9 mouse cellular contexts compared by ENCODE assay signal in the genomic region with DNA sequence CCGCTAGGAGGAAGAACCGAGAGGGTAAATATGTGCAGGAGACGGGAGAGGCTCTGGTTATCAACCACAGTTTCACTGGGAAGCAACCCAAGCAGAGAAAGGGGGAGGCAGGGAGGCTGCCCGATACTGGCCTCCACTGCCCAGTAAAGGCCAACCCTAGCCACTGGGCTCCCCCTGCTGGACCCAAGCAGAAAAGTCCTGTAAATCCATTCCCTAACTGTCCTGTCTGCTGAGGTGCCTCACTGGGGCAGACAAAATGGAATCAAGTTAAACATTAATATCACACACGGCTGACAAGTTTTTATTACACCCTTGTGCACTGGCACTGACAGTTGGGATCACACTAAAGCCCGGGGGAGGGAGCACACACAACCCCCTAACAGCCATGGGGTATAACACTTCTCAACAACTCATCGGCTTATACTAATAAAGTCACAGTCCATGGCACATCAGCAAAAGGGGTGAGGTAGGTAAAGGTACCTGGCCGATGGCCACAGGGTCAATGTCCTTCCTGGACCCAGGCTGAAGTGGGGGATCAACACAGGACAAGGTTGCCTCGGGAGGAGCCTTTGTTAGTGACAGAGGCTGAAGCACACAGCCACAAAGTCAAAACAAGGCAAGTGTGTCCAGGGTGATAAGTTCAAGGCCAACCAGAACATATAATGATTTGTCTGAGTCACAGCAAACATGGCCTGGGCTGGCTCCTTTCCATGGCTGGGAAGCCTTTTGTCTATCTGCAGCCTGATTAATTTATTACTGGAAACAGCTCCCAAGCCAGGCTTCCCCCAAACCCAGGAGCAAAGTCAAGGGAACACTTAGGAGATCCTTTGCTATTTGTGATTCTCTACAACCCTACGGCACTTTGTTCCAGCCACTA. TPM values are rescaled to one million over a fixed set of nuclear protein-coding genes. Genes with fewer than 3 reads are reported as not detected.
DNase-seq lines count a peak whose midpoint lies in the region; ATAC-seq and TF ChIP-seq lines count a peak whose summit lies in the region.
"Had no signal": no experiment of that assay in that cellular context is flagged by ENCODE, and none has a peak within 500 bp of the region (broad histone marks: within the 10 kb centered on the region; RNA-seq: fewer than 3 reads in every experiment).

No protein-coding gene starts in this region.

- intact Hi-C loops in heart, postnatal 36 days (cut with DNase I), result loop anchor here (1.0 kb wide), 1 partner anchor 20 kb away; no protein-coding TSS in a partner anchor

- H3K27ac ChIP-seq in forebrain, embryonic 11.5 days (ENCODE audit: low read depth, low read length), result no peak overlapping the region
- H3K27ac ChIP-seq in forebrain, embryonic 13.5 days, result no peak overlapping the region
- no peak overlapping the region; the same call in 1 of the 2 replicates for H3K27ac ChIP-seq in embryonic facial prominence, embryonic 10.5 days (replicated peaks)
- peak overlapping the region; percentile 100 for H3K27ac ChIP-seq in liver, embryonic 14.5 days
- H3K27ac ChIP-seq: limb, embryonic 12.5 days had no signal

- WGBS in forebrain, embryonic 11.5 days, result 65% methylated on average over 10 of the region's 10 CpGs
- 56% methylated on average over 10 of the region's 10 CpGs for WGBS in forebrain, embryonic 13.5 days
- 57% methylated on average over 10 of the region's 10 CpGs for WGBS in embryonic facial prominence, embryonic 10.5 days
- 49% methylated on average over 10 of the region's 10 CpGs for WGBS in liver, embryonic 14.5 days (ENCODE audit: insufficient replicate concordance)

- H3K27me3 ChIP-seq in forebrain, embryonic 11.5 days (ENCODE audit: control insufficient read depth, insufficient read depth, low read length), result no peaks in the 10 kb centered on the region
- H3K27me3 ChIP-seq in forebrain, embryonic 13.5 days, result peaks cover 4% of the 10 kb centered on the region; the same call in 1 of the 2 replicates
- no peaks in the 10 kb centered on the region for H3K27me3 ChIP-seq in G1E (ENCODE audit: insufficient read depth, low read length)
- H3K27me3 ChIP-seq in embryonic facial prominence, embryonic 10.5 days (replicated peaks; ENCODE audit: low read depth, poor library complexity, severe bottlenecking), result no peaks in the 10 kb centered on the region; the same call in 1 of the 2 replicates
- no peaks in the 10 kb centered on the region for H3K27me3 ChIP-seq in liver, embryonic 14.5 days (ENCODE audit: control insufficient read depth, insufficient read depth, low read length)

- peak; percentile 35; the same call in 1 of the 2 replicates for TF ChIP-seq EP300 in liver, embryonic 14.5 days (IDR thresholded peaks at IDR 0.05; ENCODE audit: low read depth)

- peak; percentile 44; the same call in 1 of the 2 replicates for TF ChIP-seq CTCF in G1E (IDR thresholded peaks at IDR 0.05; ENCODE audit: low read depth, low read length)
- peak; percentile 94 for TF ChIP-seq CTCF in liver, embryonic 14.5 days (IDR thresholded peaks at IDR 0.05; ENCODE audit: low read depth)

- no peaks in the 10 kb centered on the region for H3K4me1 ChIP-seq in forebrain, embryonic 11.5 days (replicated peaks; ENCODE audit: control insufficient read depth, insufficient read depth, low read length)
- H3K4me1 ChIP-seq in forebrain, embryonic 13.5 days, result no peaks in the 10 kb centered on the region
- peaks cover 94% of the 10 kb centered on the region for H3K4me1 ChIP-seq in G1E (ENCODE audit: insufficient read depth, low read depth, low read length)
- peaks cover 19% of the 10 kb centered on the region for H3K4me1 ChIP-seq in embryonic facial prominence, embryonic 10.5 days
- peaks cover 62 to 79% of the 10 kb centered on the region in 2 experiments for H3K4me1 ChIP-seq in liver, embryonic 14.5 days (replicated peaks; ENCODE audit: control insufficient read depth in 2 of 2, insufficient read depth in 2 of 2, low read length in 1 of 2)
- H3K4me1 ChIP-seq: limb, embryonic 12.5 days had no signal

- DNase-seq in forebrain, embryonic 11.5 days (ENCODE audit: low spot score), result peak; percentile 69
- DNase-seq in G1E (ENCODE audit: low spot score), result no peak
- DNase-seq in embryonic facial prominence, embryonic 10.5 days (ENCODE audit: low spot score), result peak; percentile 69
- peak; percentile 54 to 68 for DNase-seq in heart, postnatal 36 days
- no peak for DNase-seq in liver, embryonic 14.5 days (ENCODE audit: low read depth in 3 of 3, low spot score in 3 of 3)
- peak; percentile 77 for DNase-seq in retina, embryonic 14.5 days (ENCODE audit: low spot score)
- DNase-seq in right cerebral cortex, postnatal 36 days (ENCODE audit: low spot score in 2 of 2), result no peak

- H3K4me3 ChIP-seq in forebrain, embryonic 11.5 days (ENCODE audit: low read depth, low read length), result no peak overlapping the region
- no peak overlapping the region for H3K4me3 ChIP-seq in forebrain, embryonic 13.5 days
- no peak overlapping the region for H3K4me3 ChIP-seq in G1E (ENCODE audit: low read depth, low read length)
- no peak overlapping the region for H3K4me3 ChIP-seq in embryonic facial prominence, embryonic 10.5 days
- H3K4me3 ChIP-seq in liver, embryonic 14.5 days (ENCODE audit: insufficient read depth in 1 of 2, low read depth in 2 of 2, low read length in 2 of 2), result peak overlapping the region; percentile 2 to 95; a peak in 3 of 4 replicates
- H3K4me3 ChIP-seq: limb, embryonic 12.5 days had no signal

- no peak overlapping the region for H3K4me2 ChIP-seq in forebrain, embryonic 11.5 days (ENCODE audit: low read depth, low read length, severe bottlenecking)
- no peak overlapping the region for H3K4me2 ChIP-seq in forebrain, embryonic 13.5 days
- peak overlapping the region; percentile 70 for H3K4me2 ChIP-seq in liver, embryonic 14.5 days (ENCODE audit: low read depth)
- H3K4me2 ChIP-seq: limb, embryonic 12.5 days had no signal

- H3K9ac ChIP-seq in forebrain, embryonic 11.5 days (ENCODE audit: low read length), result no peak overlapping the region
- H3K9ac ChIP-seq in forebrain, embryonic 13.5 days, result no peak overlapping the region
- peak overlapping the region; percentile 99 for H3K9ac ChIP-seq in liver, embryonic 14.5 days (replicated peaks)
- H3K9ac ChIP-seq: limb, embryonic 12.5 days had no signal

- no peaks in the 10 kb centered on the region for H3K36me3 ChIP-seq in forebrain, embryonic 11.5 days (ENCODE audit: control insufficient read depth, insufficient read depth, low read length)
- H3K36me3 ChIP-seq in forebrain, embryonic 13.5 days (ENCODE audit: poor library complexity, severe bottlenecking), result no peaks in the 10 kb centered on the region
- peaks cover 85% of the 10 kb centered on the region for H3K36me3 ChIP-seq in G1E (replicated peaks)
- H3K36me3 ChIP-seq in embryonic facial prominence, embryonic 10.5 days (replicated peaks), result no peaks in the 10 kb centered on the region
- peaks cover 65% of the 10 kb centered on the region for H3K36me3 ChIP-seq in liver, embryonic 14.5 days (replicated peaks; ENCODE audit: control insufficient read depth, insufficient read depth, low read depth)
- H3K36me3 ChIP-seq: limb, embryonic 12.5 days had no signal

- H3K9me3 ChIP-seq in forebrain, embryonic 11.5 days (ENCODE audit: control insufficient read depth, low read length), result no peaks in the 10 kb centered on the region
- H3K9me3 ChIP-seq in forebrain, embryonic 13.5 days (replicated peaks), result no peaks in the 10 kb centered on the region
- no peaks in the 10 kb centered on the region for H3K9me3 ChIP-seq in G1E (replicated peaks)
- no peaks in the 10 kb centered on the region for H3K9me3 ChIP-seq in embryonic facial prominence, embryonic 10.5 days
- no peaks in the 10 kb centered on the region for H3K9me3 ChIP-seq in liver, embryonic 14.5 days (ENCODE audit: control insufficient read depth, low read length)
- H3K9me3 ChIP-seq: limb, embryonic 12.5 days had no signal

- ATAC-seq in forebrain, embryonic 11.5 days (replicated peaks; ENCODE audit: low FRiP score), result no peak
- ATAC-seq in forebrain, embryonic 13.5 days, result no peak
- no peak for ATAC-seq in G1E (ENCODE audit: extremely low read depth, insufficient number of reproducible peaks, low FRiP score, poor library complexity, severe bottlenecking)
- peak; percentile 16; the same call in 1 of the 2 replicates for ATAC-seq in liver, embryonic 14.5 days (ENCODE audit: insufficient read depth)

RNA-seq across cellular contexts. Expression of gene Pnpo, which starts 6.0 kb away (rescaled TPM):
- polyA plus RNA-seq in forebrain, embryonic 11.5 days (2014; fragmentation: Nextera tagmentation; extraction: Ambion mirVana), result 24.8 and 28.8 TPM in 2 replicates
- polyA plus RNA-seq in forebrain, embryonic 13.5 days (2015; fragmentation: Nextera tagmentation; extraction: Ambion mirVana), result 13.9 and 20.0 TPM in 2 replicates
- total RNA-seq in G1E (2014; fragmentation: Nextera tagmentation) (119 and 123 TPM in 2 replicates), G1E (2017) (298 and 340 TPM in 2 replicates)
- 64.1 and 97.1 TPM in 2 replicates for polyA plus RNA-seq in G1E (2012)
- polyA plus RNA-seq in embryonic facial prominence, embryonic 10.5 days (2016; fragmentation: Nextera tagmentation; extraction: Ambion mirVana), result 32.0 and 34.5 TPM in 2 replicates
- 10 to 100 TPM; 12.8 to 13.9 TPM for total RNA-seq in heart, postnatal 36 days (2021)
- 315 and 355 TPM in 2 replicates for polyA plus RNA-seq in liver, embryonic 14.5 days (2012; rRNA removed)
- 564 and 592 TPM in 2 replicates for polyA plus RNA-seq in liver, embryonic 14.5 days (2014; fragmentation: Nextera tagmentation; extraction: Ambion mirVana)

RNA-seq across cellular contexts. Expression of gene Prr15l, which starts 9.9 kb away (rescaled TPM):
- polyA plus RNA-seq in forebrain, embryonic 11.5 days (2014; fragmentation: Nextera tagmentation; extraction: Ambion mirVana), result 0.25 and 0.29 TPM in 2 replicates
- 0.08 and 0.25 TPM in 2 replicates for polyA plus RNA-seq in forebrain, embryonic 13.5 days (2015; fragmentation: Nextera tagmentation; extraction: Ambion mirVana)
- total RNA-seq in G1E (2014; fragmentation: Nextera tagmentation) (not detected in 2 replicates), G1E (2017) (0.05 and 0.17 TPM in 2 replicates)
- polyA plus RNA-seq in G1E (2012), result 0.11 and 0.17 TPM in 2 replicates
- 1.1 and 2.3 TPM in 2 replicates for polyA plus RNA-seq in embryonic facial prominence, embryonic 10.5 days (2016; fragmentation: Nextera tagmentation; extraction: Ambion mirVana)
- total RNA-seq in heart, postnatal 36 days (2021), result 1 to 10 TPM in 1 of 2 experiments, under 1 TPM in 1; 0.73 to 1.8 TPM
- 2.8 and 3.3 TPM in 2 replicates for polyA plus RNA-seq in liver, embryonic 14.5 days (2012; rRNA removed)
- 4.9 and 8.5 TPM in 2 replicates for polyA plus RNA-seq in liver, embryonic 14.5 days (2014; fragmentation: Nextera tagmentation; extraction: Ambion mirVana)

RNA-seq across cellular contexts. Expression of gene Cdk5rap3, which starts 21.5 kb away (rescaled TPM):
- polyA plus RNA-seq in forebrain, embryonic 11.5 days (2014; fragmentation: Nextera tagmentation; extraction: Ambion mirVana), result 83.4 and 94.0 TPM in 2 replicates
- polyA plus RNA-seq in forebrain, embryonic 13.5 days (2015; fragmentation: Nextera tagmentation; extraction: Ambion mirVana), result 102 and 104 TPM in 2 replicates
- total RNA-seq in G1E (2014; fragmentation: Nextera tagmentation), result 30.6 and 31.7 TPM in 2 replicates
- total RNA-seq in G1E (2017), result 51.3 and 59.3 TPM in 2 replicates
- 63.6 TPM in 2 replicates for polyA plus RNA-seq in G1E (2012)
- polyA plus RNA-seq in embryonic facial prominence, embryonic 10.5 days (2016; fragmentation: Nextera tagmentation; extraction: Ambion mirVana), result 90.1 and 99.9 TPM in 2 replicates
- total RNA-seq in heart, postnatal 36 days (2021), result 10 to 100 TPM; 22.7 to 23.7 TPM
- polyA plus RNA-seq in liver, embryonic 14.5 days (2012; rRNA removed), result 14.2 and 20.1 TPM in 2 replicates
- 34.1 and 36.4 TPM in 2 replicates for polyA plus RNA-seq in liver, embryonic 14.5 days (2014; fragmentation: Nextera tagmentation; extraction: Ambion mirVana)

RNA-seq across cellular contexts. Expression of gene Sp2, which starts 45.0 kb away (rescaled TPM):
- 30.9 and 31.0 TPM in 2 replicates for polyA plus RNA-seq in forebrain, embryonic 11.5 days (2014; fragmentation: Nextera tagmentation; extraction: Ambion mirVana)
- polyA plus RNA-seq in forebrain, embryonic 13.5 days (2015; fragmentation: Nextera tagmentation; extraction: Ambion mirVana), result 18.3 and 18.8 TPM in 2 replicates
- total RNA-seq in G1E (2014; fragmentation: Nextera tagmentation) (27.9 and 32.3 TPM in 2 replicates), G1E (2017) (0.99 and 1.6 TPM in 2 replicates)
- 46.6 and 54.6 TPM in 2 replicates for polyA plus RNA-seq in G1E (2012)
- 27.9 and 30.3 TPM in 2 replicates for polyA plus RNA-seq in embryonic facial prominence, embryonic 10.5 days (2016; fragmentation: Nextera tagmentation; extraction: Ambion mirVana)
- total RNA-seq in heart, postnatal 36 days (2021), result 10 to 100 TPM; 10.3 to 13.8 TPM
- 7.7 and 8.0 TPM in 2 replicates for polyA plus RNA-seq in liver, embryonic 14.5 days (2012; rRNA removed)
- polyA plus RNA-seq in liver, embryonic 14.5 days (2014; fragmentation: Nextera tagmentation; extraction: Ambion mirVana), result 13.7 and 17.1 TPM in 2 replicates

Comparison
In these comparisons a context has a peak if more than half of its experiments do, and no peak if none do; other contexts are left out.
1. DNase-seq: peak in forebrain, embryonic 11.5 days (single experiment), embryonic facial prominence, embryonic 10.5 days (single experiment), heart, postnatal 36 days (2 of 2) and retina, embryonic 14.5 days (single experiment); none in G1E (single experiment), liver, embryonic 14.5 days (0 of 3) and right cerebral cortex, postnatal 36 days (0 of 2).
2. H3K4me3 ChIP-seq: peak in liver, embryonic 14.5 days (2 of 2); none in forebrain, embryonic 11.5 days (single experiment), forebrain, embryonic 13.5 days (single experiment), G1E (single experiment) and embryonic facial prominence, embryonic 10.5 days (single experiment).